Mouse (Mus musculus) embryonic facial prominence, embryonic 10.5 days (tissue): ENCODE data around the gene Ypel4. TPM values are rescaled to one million over a fixed set of nuclear protein-coding genes. Genes with fewer than 3 reads are reported as not detected.

Source experiments
- DNase-seq: peaks from one replicate; pipeline ENCODE4 v3.0.0-alpha.2; 2017; ENCODE audit warnings: low spot score
- H3K27ac ChIP-seq: fragments of 300-500 bp; sonication (generic); replicated peaks from 2 replicates; pipeline ENCODE4 v1.5.1; 2016; ENCODE audit warnings: mild to moderate bottlenecking
- H3K27me3 ChIP-seq: fragments of 300-500 bp; sonication (generic); replicated peaks from 2 replicates; pipeline ENCODE4 v1.6.1; 2016; ENCODE audit warnings: low read depth, mild to moderate bottlenecking; ENCODE audit not compliant: poor library complexity, severe bottlenecking
- H3K36me3 ChIP-seq: fragments of 300-500 bp; sonication (generic); replicated peaks from 2 replicates; pipeline ENCODE4 v1.6.1; 2016; ENCODE audit warnings: mild to moderate bottlenecking, moderate library complexity
- H3K4me1 ChIP-seq: fragments of 300-500 bp; sonication (generic); 2 replicates; pipeline ENCODE4 v1.6.1; 2016
- H3K4me3 ChIP-seq: fragments of 300-500 bp; sonication (generic); 2 replicates; pipeline ENCODE4 v1.5.1; 2016; ENCODE audit warnings: mild to moderate bottlenecking, moderate library complexity
- H3K9me3 ChIP-seq: fragments of 300-500 bp; sonication (generic); 2 replicates; pipeline ENCODE4 v1.6.1; 2016; ENCODE audit warnings: mild to moderate bottlenecking
- WGBS: fragments of 180-500 bp; shearing (Covaris S2); methylation state at CpG from one replicate; pipeline ENCODE4 v1.1.7; 2016; 5-methylcytosine and 5-hydroxymethylcytosine counted together
- polyA plus RNA-seq: library from polyadenylated mRNA; unstranded; fragments of >200 nt; fragmentation: Nextera tagmentation; extraction: Ambion mirVana; gene quantifications from 2 replicates; pipeline ENCODE4 v1.2.1, GENCODE M21; 2016

Ypel4 gene
- polyA plus RNA-seq, 1 experiment from 2014 or later = 8.1 TPM

DNA sequence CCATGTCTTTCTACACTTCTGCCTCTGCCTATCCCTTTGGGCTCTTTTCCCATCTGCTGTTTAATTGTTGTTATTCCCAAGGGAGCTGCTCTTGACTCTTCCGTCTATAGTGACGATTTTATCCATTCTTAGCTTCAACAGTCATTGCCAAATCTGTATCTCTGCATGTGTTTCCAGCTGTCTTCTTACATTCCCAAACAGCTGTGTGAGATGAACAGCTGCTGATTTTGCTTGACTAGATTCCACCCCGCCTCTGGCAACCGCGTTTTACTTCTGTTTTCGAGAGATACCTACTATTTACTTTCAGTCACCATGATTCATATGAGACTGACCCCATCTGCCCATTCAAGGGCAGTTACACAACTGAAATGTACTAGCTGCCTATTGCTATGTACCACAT, 16.3 kb downstream of the Ypel4 start:
- no peaks in the 10 kb centered on the region for H3K27me3 ChIP-seq
- DNase-seq = no peak
- no peaks in the 10 kb centered on the region for H3K9me3 ChIP-seq
- 86% methylated on average over 6 of the region's 6 CpGs for WGBS
- H3K36me3 ChIP-seq = no peaks in the 10 kb centered on the region
- no peak overlapping the region for H3K4me3 ChIP-seq
- H3K27ac ChIP-seq = no peak overlapping the region
- H3K4me1 ChIP-seq = no peaks in the 10 kb centered on the region

DNA sequence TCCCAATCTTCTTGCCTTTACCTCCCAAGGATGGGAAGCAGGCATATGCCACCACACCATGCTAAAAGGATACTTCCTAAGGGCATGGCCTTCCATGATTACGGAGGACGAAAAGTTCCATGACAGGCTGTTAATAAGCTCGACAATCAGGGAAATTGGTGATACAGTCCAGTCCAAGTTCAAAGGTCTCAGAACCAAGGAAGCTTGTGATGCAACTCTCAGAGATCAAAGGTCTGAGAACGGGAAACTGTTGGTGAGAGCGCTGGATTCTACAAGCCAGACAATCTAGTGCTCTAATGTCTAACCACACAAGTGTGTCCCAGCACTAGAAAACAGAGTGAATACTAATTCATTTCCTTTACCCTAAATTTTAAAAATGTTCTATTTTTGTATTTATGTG, 22.4 kb downstream of the Ypel4 start:
- no peak for DNase-seq
- H3K27ac ChIP-seq = no peak overlapping the region
- H3K4me3 ChIP-seq = no peak overlapping the region
- 76% methylated on average over 5 of the region's 5 CpGs for WGBS
- H3K9me3 ChIP-seq = no peaks in the 10 kb centered on the region
- 0 out of 2 replicates have a peak, but pooled peaks cover 5% of the 10 kb centered on the region for H3K4me1 ChIP-seq
- H3K36me3 ChIP-seq = no peaks in the 10 kb centered on the region
- H3K27me3 ChIP-seq = no peaks in the 10 kb centered on the region

DNA sequence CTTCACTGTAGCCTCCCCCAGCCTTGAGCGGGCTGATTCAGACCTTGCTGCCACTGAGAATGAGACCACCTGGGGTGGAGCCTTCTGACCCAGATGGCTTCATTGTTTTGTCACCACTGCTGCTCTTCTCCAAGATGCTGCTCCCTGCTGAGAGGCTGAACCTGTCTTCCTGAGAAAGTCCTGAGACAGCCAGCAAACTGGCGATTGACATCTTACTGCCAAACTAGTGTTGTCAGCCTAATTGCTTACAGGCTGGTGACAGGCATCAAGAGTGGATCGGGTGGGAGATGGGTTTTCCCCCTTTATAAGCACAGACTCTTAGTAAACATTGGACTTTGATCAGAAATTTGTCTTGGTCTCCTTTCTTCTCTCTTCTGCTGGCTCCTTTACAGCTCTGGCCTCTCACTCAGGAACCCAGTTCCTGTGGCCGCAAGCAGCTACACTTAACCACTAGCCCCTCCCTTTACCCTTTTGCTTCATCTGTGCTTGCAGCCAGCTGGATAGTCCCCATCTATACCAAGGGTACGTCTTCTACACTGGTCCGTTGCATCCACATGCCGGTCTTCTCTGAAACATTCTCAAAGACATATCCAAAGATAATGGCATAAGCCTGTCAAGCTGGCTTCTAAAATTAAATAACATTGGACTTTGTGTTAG, 23.3 kb downstream of the Ypel4 start:
- H3K36me3 ChIP-seq = no peaks in the 10 kb centered on the region
- H3K9me3 ChIP-seq = no peaks in the 10 kb centered on the region
- H3K27ac ChIP-seq = no peak overlapping the region
- 0 out of 2 replicates have a peak, but pooled peaks cover 5% of the 10 kb centered on the region for H3K4me1 ChIP-seq
- no peaks in the 10 kb centered on the region for H3K27me3 ChIP-seq
- 53% methylated on average over 7 of the region's 7 CpGs for WGBS
- H3K4me3 ChIP-seq = no peak overlapping the region
- DNase-seq = no peak

DNA sequence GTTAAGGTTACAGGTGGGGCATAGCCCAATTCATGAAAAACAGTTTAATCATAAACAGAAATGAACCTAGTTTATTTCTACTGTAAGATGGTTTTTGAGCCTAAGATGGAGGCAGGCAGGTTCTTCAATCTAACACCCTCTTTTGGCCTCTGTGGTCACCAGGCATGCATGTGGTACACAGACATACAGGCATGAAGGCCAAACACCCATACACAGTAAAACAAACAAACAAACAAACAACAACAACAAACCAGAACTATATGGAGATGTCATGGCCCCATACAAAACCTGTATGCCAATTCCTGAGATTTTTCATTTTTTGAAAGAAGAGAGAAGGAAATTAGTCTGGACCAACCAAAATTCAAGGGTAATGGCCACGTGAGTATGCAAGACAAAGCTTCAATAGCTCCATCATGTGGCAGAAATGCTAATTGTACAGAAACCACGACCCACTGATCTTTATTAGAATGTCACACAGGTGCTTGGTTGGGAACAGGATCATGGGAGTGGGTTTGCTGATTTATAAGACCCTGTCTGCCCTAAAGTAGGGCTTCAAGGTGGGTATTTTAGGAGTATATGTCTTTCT, 24.8 kb downstream of the Ypel4 start:
- Histone ChIP-seq H3K36me3 (no peaks in the 10 kb centered on the region), H3K27ac (no peak overlapping the region), H3K4me3 (no peak overlapping the region), H3K27me3 (no peaks in the 10 kb centered on the region), H3K4me1 (0 out of 2 replicates have a peak, but pooled peaks cover 5% of the 10 kb centered on the region), H3K9me3 (no peaks in the 10 kb centered on the region)
- peak; percentile 32 for DNase-seq
- 3% methylated on average over 2 of the region's 2 CpGs for WGBS

DNA sequence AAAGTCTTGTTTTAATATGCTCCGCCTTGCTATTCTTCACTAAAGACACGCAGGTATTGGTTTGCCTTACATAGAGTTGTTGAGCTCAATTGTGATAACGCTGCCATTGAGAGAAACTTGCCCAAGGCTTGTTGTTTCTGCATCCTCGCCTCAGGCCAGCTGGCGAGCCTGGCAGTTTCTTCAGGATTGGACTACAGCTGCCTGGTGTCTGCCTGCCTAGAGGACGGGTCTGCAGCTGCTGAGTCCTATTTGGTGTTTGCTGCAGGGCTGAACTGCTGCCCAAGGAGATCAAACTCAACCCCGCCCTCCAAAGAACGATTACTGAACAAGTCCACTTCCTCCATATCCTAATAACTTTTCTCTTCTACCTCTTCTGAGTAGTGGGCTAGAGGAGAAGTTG, 26.9 kb downstream of the Ypel4 start:
- H3K27me3 ChIP-seq = no peaks in the 10 kb centered on the region
- WGBS = 68% methylated on average over 8 of the region's 8 CpGs
- no peak overlapping the region for H3K27ac ChIP-seq
- no peaks in the 10 kb centered on the region for H3K9me3 ChIP-seq
- DNase-seq = no peak
- no peaks in the 10 kb centered on the region for H3K36me3 ChIP-seq
- peaks cover 10% of the 10 kb centered on the region for H3K4me1 ChIP-seq
- no peak overlapping the region for H3K4me3 ChIP-seq

DNA sequence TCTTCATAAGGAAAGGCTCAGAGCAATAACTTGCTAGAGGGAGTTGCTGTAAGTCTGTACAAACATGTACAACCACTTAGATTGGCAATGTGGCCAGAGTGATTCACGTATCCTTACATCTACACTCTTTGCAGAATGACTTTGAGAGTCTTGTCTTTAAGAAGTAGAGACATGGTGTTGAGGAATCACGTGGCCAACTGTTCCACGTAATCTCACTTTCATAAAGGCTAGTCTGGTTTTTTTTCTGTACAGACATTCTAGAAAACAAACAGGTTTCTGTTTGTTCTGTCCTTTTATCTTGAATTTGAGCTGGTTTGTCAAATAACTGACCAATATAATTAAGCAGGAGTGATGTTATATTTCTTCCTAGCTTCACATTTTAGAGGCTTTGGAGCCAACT, 27.5 kb downstream of the Ypel4 start:
- WGBS = 93% methylated on average over 3 of the region's 3 CpGs

DNA sequence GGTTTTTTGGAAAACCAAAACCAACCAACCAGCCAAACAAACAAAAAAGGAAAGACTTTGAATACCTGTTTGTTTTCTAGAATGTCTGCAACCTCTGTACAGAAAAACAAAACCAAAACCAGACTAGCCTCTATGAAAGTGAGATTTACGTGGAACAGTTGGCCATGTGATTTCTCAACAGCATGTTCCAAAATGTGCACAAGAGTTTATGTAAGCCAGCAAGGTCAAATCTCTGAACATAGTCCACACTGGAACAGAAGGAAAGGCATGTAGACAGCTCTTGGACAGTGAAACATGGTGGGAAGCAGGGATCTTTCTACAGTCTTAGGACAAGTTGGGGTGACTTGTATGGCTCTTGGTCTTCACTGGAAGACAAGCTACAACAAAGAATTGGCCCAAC, 28.0 kb downstream of the Ypel4 start:
- Histone ChIP-seq H3K4me1 (peaks cover 11% of the 10 kb centered on the region), H3K36me3 (no peaks in the 10 kb centered on the region), H3K4me3 (no peak overlapping the region), H3K9me3 (no peaks in the 10 kb centered on the region), H3K27me3 (no peaks in the 10 kb centered on the region), H3K27ac (no peak overlapping the region)
- 91% methylated on average over 1 of the region's 1 CpGs for WGBS
- DNase-seq = no peak

More for the DNA sequence above, 27.5 kb downstream of the Ypel4 start:
- Histone ChIP-seq H3K9me3 (no peaks in the 10 kb centered on the region), H3K36me3 (no peaks in the 10 kb centered on the region), H3K4me3 (no peak overlapping the region), H3K27ac (no peak overlapping the region), H3K27me3 (no peaks in the 10 kb centered on the region), H3K4me1 (peaks cover 11% of the 10 kb centered on the region)
- DNase-seq = no peak

DNA sequence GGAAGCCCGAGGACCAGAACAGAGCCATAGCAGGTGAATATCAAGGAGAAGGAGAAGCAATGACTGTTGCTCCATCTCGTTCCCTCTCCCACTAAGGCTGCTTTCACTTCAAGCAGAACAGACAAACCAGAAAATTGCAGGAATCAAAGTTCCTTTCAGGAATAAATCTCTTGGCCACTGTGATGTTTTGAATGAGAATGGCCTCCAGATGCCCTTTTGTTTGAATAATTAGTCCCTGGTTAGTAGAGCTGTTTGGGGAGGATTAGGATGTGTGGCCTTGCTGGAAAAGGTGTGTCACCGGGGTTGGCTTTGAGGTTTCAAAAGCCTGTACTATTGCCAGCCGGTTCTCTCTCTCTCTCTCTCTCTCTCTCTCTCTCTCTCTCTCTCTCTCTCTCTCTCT, 28.4 kb downstream of the Ypel4 start:
- Histone ChIP-seq H3K36me3 (no peaks in the 10 kb centered on the region), H3K9me3 (no peaks in the 10 kb centered on the region), H3K27me3 (no peaks in the 10 kb centered on the region), H3K27ac (no peak overlapping the region), H3K4me3 (no peak overlapping the region), H3K4me1 (peaks cover 8% of the 10 kb centered on the region)
- DNase-seq = no peak
- 38% methylated on average over 4 of the region's 4 CpGs for WGBS

DNA sequence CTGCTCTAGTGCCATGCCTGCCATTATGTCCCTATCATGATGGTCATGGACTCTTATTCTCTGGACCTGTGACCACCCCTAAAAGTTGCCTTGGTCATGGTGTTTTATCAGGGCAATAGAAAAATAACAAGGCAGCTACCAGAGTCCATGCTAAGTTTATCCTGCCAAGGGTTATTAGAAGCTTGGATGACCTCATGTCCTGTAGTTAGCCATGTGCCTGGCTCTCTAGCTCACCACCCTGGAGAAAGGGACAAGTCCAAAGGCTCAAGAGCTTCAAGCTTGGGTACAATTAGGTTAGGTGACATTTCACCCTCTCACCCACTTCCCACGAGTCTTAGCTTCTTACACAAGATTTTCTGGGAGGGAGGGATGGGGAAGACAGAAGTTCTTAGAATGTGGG, 29.0 kb downstream of the Ypel4 start:
- Histone ChIP-seq H3K36me3 (no peaks in the 10 kb centered on the region), H3K4me3 (no peak overlapping the region), H3K9me3 (no peaks in the 10 kb centered on the region), H3K27me3 (no peaks in the 10 kb centered on the region), H3K27ac (no peak overlapping the region), H3K4me1 (peaks cover 6% of the 10 kb centered on the region)
- WGBS = 67% methylated on average over 1 of the region's 1 CpGs
- DNase-seq = no peak

DNA sequence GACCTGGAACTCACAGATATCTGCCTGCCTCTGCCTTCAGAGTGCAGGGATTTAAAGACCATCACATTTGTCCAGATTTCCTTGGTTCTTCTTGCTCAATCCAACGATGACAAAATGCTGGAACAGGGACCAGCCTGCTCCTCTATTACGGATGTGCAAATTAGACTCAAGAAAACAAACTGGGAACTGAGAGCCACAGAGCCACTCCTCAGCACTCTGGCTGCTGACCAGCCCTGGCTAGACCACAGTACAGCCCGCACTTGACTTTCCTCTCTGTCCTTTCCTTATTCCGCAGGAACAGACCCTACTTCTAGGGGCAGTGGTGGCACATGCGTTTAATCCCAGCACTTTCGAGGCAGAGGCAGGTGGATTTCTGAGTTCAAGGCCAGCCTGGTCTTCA, 36.6 kb downstream of the Ypel4 start:
- H3K9me3 ChIP-seq = no peaks in the 10 kb centered on the region
- no peak for DNase-seq
- H3K36me3 ChIP-seq = no peaks in the 10 kb centered on the region
- no peaks in the 10 kb centered on the region for H3K27me3 ChIP-seq
- WGBS = 76% methylated on average over 6 of the region's 6 CpGs
- no peak overlapping the region for H3K4me3 ChIP-seq
- peaks cover 28% of the 10 kb centered on the region for H3K4me1 ChIP-seq
- no peak overlapping the region for H3K27ac ChIP-seq

DNA sequence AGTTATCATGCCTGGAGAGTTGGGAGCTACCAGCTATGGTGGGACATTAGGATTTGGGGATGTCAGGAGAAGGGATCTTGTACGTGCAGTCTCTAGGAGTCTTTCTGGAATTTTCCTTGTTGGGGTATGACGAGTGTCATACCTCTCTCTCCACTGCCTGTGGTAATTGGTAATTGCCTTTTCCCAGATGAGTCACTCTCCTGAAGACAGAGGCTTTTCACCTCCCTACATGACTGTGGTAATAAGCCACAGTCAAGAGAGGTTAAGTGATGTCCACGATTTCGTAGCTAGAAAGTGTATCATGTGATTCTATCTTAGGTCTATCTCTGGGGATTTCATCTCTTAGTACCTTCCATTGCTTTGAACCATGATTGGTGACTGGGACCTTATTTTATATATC, 38.6 kb downstream of the Ypel4 start:
- WGBS = 85% methylated on average over 4 of the region's 4 CpGs
- no peak for DNase-seq

DNA sequence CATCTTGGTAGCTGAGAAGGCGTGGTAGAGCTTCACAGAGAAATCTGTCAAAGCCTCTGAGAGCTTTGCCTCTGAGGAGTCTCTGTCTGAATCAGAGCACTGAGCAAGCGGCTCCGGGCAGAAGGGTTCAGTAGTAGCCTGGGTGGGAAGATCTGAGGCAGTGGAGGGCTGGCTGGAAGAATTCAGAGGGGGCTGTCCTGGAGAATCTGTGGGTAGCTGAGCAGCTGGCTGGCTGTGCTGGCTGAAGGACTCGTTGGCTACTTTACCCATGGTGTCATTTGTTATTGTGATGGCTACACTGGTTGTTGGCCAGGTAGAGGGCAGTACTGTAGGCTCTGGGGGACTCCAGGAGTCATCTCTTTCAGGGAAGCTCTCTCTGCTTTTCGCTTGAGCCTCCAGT, 39.3 kb downstream of the Ypel4 start:
- Histone ChIP-seq H3K36me3 (no peaks in the 10 kb centered on the region), H3K4me3 (0 out of 2 replicates have a peak overlapping the region, but pooled peaks have one; percentile 8), H3K9me3 (no peaks in the 10 kb centered on the region), H3K27ac (0 out of 2 replicates have a peak overlapping the region, but pooled peaks have one; percentile 10), H3K27me3 (no peaks in the 10 kb centered on the region), H3K4me1 (peaks cover 28% of the 10 kb centered on the region)
- no peak for DNase-seq
- WGBS = 85% methylated on average over 5 of the region's 5 CpGs

More for the DNA sequence above, 38.6 kb downstream of the Ypel4 start:
- H3K27ac ChIP-seq = no peak overlapping the region
- H3K36me3 ChIP-seq = no peaks in the 10 kb centered on the region
- H3K9me3 ChIP-seq = no peaks in the 10 kb centered on the region
- H3K4me1 ChIP-seq = peaks cover 28% of the 10 kb centered on the region
- H3K4me3 ChIP-seq = no peak overlapping the region
- H3K27me3 ChIP-seq = no peaks in the 10 kb centered on the region

DNA sequence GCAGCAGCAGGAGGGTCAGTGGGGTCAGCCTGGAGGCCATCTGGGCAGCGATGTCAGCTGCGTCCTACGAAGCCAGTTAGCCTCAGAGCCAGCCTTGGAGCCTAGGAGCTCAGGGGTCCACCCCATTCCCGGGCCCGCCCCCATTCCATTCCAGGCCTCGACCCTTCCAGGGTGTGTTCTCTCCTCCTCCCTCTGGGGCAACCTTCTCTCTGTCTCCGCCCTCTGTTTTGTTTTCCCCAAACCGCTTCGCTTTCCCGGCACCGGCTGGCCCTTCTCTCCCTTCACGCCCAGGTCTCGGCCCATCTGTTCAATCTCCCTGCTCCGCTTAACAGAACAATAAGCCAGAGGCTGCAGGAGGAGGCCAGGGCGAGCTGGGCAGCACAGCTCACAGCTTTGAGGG, 40.9 kb downstream of the Ypel4 start:
- Histone ChIP-seq H3K4me3 (peak overlapping the region; percentile 54), H3K36me3 (no peaks in the 10 kb centered on the region), H3K27ac (peak overlapping the region; percentile 86), H3K4me1 (peaks cover 28% of the 10 kb centered on the region), H3K27me3 (no peaks in the 10 kb centered on the region), H3K9me3 (no peaks in the 10 kb centered on the region)
- DNase-seq = peak; percentile 87
- 1% methylated on average over 15 of the region's 15 CpGs for WGBS
